Mouse (Mus musculus) forebrain, embryonic 16.5 days (tissue): ENCODE data around the gene Rgl3. TPM values are rescaled to one million over a fixed set of nuclear protein-coding genes. Genes with fewer than 3 reads are reported as not detected.

Source experiments
- ATAC-seq: fragments of 200-750 bp; cut with Nextera tagmentation; 2 replicates; pipeline ENCODE4 v1.8.0; 2017; ENCODE audit warnings: mild to moderate bottlenecking, moderate library complexity
- H3K27ac ChIP-seq: fragments of 300-500 bp; sonication (generic); 2 replicates; pipeline ENCODE4 v1.5.1; 2014; ENCODE audit warnings: low read length, control low read depth
- H3K27me3 ChIP-seq: fragments of 300-500 bp; sonication (generic); replicated peaks from 2 replicates; pipeline ENCODE4 v1.6.1; 2014; ENCODE audit warnings: low read length; ENCODE audit not compliant: control insufficient read depth, insufficient read depth
- H3K36me3 ChIP-seq: fragments of 300-500 bp; sonication (generic); 2 replicates; pipeline ENCODE4 v1.6.1; 2014; ENCODE audit not compliant: control insufficient read depth, insufficient read depth
- H3K4me1 ChIP-seq: fragments of 300-500 bp; sonication (generic); replicated peaks from 2 replicates; pipeline ENCODE4 v1.6.1; 2014; ENCODE audit warnings: low read length; ENCODE audit not compliant: control insufficient read depth, insufficient read depth
- H3K4me2 ChIP-seq: fragments of 300-500 bp; sonication (generic); 2 replicates; pipeline ENCODE4 v1.6.1; 2014; ENCODE audit warnings: mild to moderate bottlenecking, low read length, control low read depth
- H3K4me3 ChIP-seq: fragments of 300-500 bp; sonication (generic); replicated peaks from 2 replicates; pipeline ENCODE4 v1.5.1; 2014; ENCODE audit warnings: mild to moderate bottlenecking, low read length, control low read depth
- H3K9ac ChIP-seq: fragments of 300-500 bp; sonication (generic); replicated peaks from 2 replicates; pipeline ENCODE4 v1.6.1; 2014; ENCODE audit warnings: low read depth, low read length, control low read depth
- H3K9me3 ChIP-seq: fragments of 300-500 bp; sonication (generic); 2 replicates; pipeline ENCODE4 v1.6.1; 2016; ENCODE audit warnings: low read length; ENCODE audit not compliant: control insufficient read depth
- WGBS: fragments of 180-500 bp; shearing (Covaris S2); extraction: QIAGEN DNeasy Blood & Tissue Kit; methylation state at CpG from one replicate; pipeline ENCODE4 v1.1.7; 2014; 5-methylcytosine and 5-hydroxymethylcytosine counted together
- polyA plus RNA-seq: library from polyadenylated mRNA; unstranded; fragments of >200 nt; fragmentation: Nextera tagmentation; extraction: Ambion mirVana; gene quantifications from 2 replicates; pipeline ENCODE4 v1.2.1, GENCODE M21; 2015

The Rgl3 gene
- polyA plus RNA-seq, 1 experiment from 2014 or later: 1.5 TPM

- Histone ChIP-seq H3K4me1 (peaks cover 25% of the 10 kb centered on the region), H3K36me3 (no peaks in the 10 kb centered on the region), H3K9ac (peak overlapping the region; percentile 90), H3K4me3 (peak overlapping the region; percentile 78), H3K4me2 (peak overlapping the region; percentile 68), H3K9me3 (no peaks in the 10 kb centered on the region), H3K27me3 (peaks cover 8% of the 10 kb centered on the region), H3K27ac (peak overlapping the region; percentile 97)
- WGBS: 3% methylated on average over 18 of the region's 18 CpGs
- peak; percentile 34 for ATAC-seq
Observed at GRCm38 (mm10) chr9:21955225-21955569, 34.0 kb downstream of the Rgl3 start.

GRCm38 (mm10) chr9:21954635-21955034, 34.6 kb downstream of the Rgl3 start:
- ATAC-seq: no peak

GRCm38 (mm10) chr9:21953600-21953999, 35.6 kb downstream of the Rgl3 start:
- Histone ChIP-seq H3K9me3 (no peaks in the 10 kb centered on the region), H3K4me2 (no peak overlapping the region), H3K4me3 (no peak overlapping the region), H3K9ac (no peak overlapping the region), H3K36me3 (no peaks in the 10 kb centered on the region), H3K27me3 (no peaks in the 10 kb centered on the region), H3K4me1 (peaks cover 25% of the 10 kb centered on the region), H3K27ac (peak overlapping the region; percentile 59)
- WGBS: 2% methylated on average over 3 of the region's 3 CpGs
- ATAC-seq: no peak

More at GRCm38 (mm10) chr9:21954635-21955034, 34.6 kb downstream of the Rgl3 start:
- Histone ChIP-seq H3K4me1 (peaks cover 25% of the 10 kb centered on the region), H3K27ac (no peak overlapping the region), H3K36me3 (no peaks in the 10 kb centered on the region), H3K4me2 (peak overlapping the region; percentile 68; the same call in 1 of the 2 replicates), H3K9me3 (no peaks in the 10 kb centered on the region), H3K9ac (no peak overlapping the region), H3K27me3 (peaks cover 4% of the 10 kb centered on the region; the same call in 1 of the 2 replicates), H3K4me3 (no peak overlapping the region)
- 83% methylated on average over 3 of the region's 3 CpGs for WGBS

- Histone ChIP-seq H3K27ac (no peak overlapping the region), H3K4me2 (no peak overlapping the region), H3K27me3 (peaks cover 3% of the 10 kb centered on the region; the same call in 1 of the 2 replicates), H3K36me3 (peaks cover 3% of the 10 kb centered on the region; the same call in 1 of the 2 replicates), H3K4me1 (peaks cover 25% of the 10 kb centered on the region), H3K4me3 (no peak overlapping the region), H3K9me3 (no peaks in the 10 kb centered on the region), H3K9ac (no peak overlapping the region)
- no peak for ATAC-seq
- 75% methylated on average over 3 of the region's 3 CpGs for WGBS
Observed at GRCm38 (mm10) chr9:21951977-21952376, 37.3 kb downstream of the Rgl3 start.

GRCm38 (mm10) chr9:21950322-21950721, 38.9 kb downstream of the Rgl3 start:
- Histone ChIP-seq H3K4me2 (no peak overlapping the region), H3K4me3 (no peak overlapping the region), H3K36me3 (peaks cover 5% of the 10 kb centered on the region; the same call in 1 of the 2 replicates), H3K4me1 (peaks cover 19% of the 10 kb centered on the region), H3K9ac (no peak overlapping the region), H3K27me3 (peaks cover 3% of the 10 kb centered on the region; the same call in 1 of the 2 replicates), H3K9me3 (no peaks in the 10 kb centered on the region), H3K27ac (no peak overlapping the region)
- no peak for ATAC-seq
- 19% methylated on average over 11 of the region's 11 CpGs for WGBS

- H3K4me3 ChIP-seq: no peak overlapping the region
- no peak for ATAC-seq
- WGBS: 65% methylated on average over 6 of the region's 6 CpGs
- no peak overlapping the region for H3K4me2 ChIP-seq
- peaks cover 3% of the 10 kb centered on the region; the same call in 1 of the 2 replicates for H3K27me3 ChIP-seq
- H3K9ac ChIP-seq: no peak overlapping the region
- H3K4me1 ChIP-seq: peaks cover 9% of the 10 kb centered on the region
- H3K27ac ChIP-seq: no peak overlapping the region
- H3K36me3 ChIP-seq: peaks cover 5% of the 10 kb centered on the region; the same call in 1 of the 2 replicates
- no peaks in the 10 kb centered on the region for H3K9me3 ChIP-seq
Observed at GRCm38 (mm10) chr9:21948790-21949189, 40.5 kb downstream of the Rgl3 start.

- WGBS: 60% methylated on average over 8 of the region's 8 CpGs
Observed at GRCm38 (mm10) chr9:21948146-21948545, 41.1 kb downstream of the Rgl3 start.

GRCm38 (mm10) chr9:21947540-21948130, 41.6 kb downstream of the Rgl3 start:
- no peak for ATAC-seq
- Histone ChIP-seq H3K27me3 (peaks cover 3% of the 10 kb centered on the region; the same call in 1 of the 2 replicates), H3K36me3 (peaks cover 5% of the 10 kb centered on the region; the same call in 1 of the 2 replicates), H3K4me3 (no peak overlapping the region), H3K9me3 (no peaks in the 10 kb centered on the region), H3K27ac (no peak overlapping the region), H3K9ac (no peak overlapping the region), H3K4me1 (no peaks in the 10 kb centered on the region), H3K4me2 (no peak overlapping the region)
- WGBS: 9% methylated on average over 28 of the region's 28 CpGs

More at GRCm38 (mm10) chr9:21948146-21948545, 41.1 kb downstream of the Rgl3 start:
- Histone ChIP-seq H3K4me1 (peaks cover 3% of the 10 kb centered on the region; the same call in 1 of the 2 replicates), H3K36me3 (peaks cover 5% of the 10 kb centered on the region; the same call in 1 of the 2 replicates), H3K27ac (no peak overlapping the region), H3K9me3 (no peaks in the 10 kb centered on the region), H3K27me3 (peaks cover 3% of the 10 kb centered on the region; the same call in 1 of the 2 replicates), H3K9ac (no peak overlapping the region), H3K4me3 (no peak overlapping the region), H3K4me2 (no peak overlapping the region)
- no peak for ATAC-seq

- Histone ChIP-seq H3K4me3 (no peak overlapping the region), H3K4me2 (no peak overlapping the region), H3K36me3 (peaks cover 12% of the 10 kb centered on the region; the same call in 1 of the 2 replicates), H3K9ac (no peak overlapping the region), H3K9me3 (no peaks in the 10 kb centered on the region), H3K27me3 (peaks cover 3% of the 10 kb centered on the region; the same call in 1 of the 2 replicates), H3K4me1 (no peaks in the 10 kb centered on the region), H3K27ac (no peak overlapping the region)
- ATAC-seq: 0 out of 2 replicates have a peak, but pooled peaks have one; percentile 16
- WGBS: 22% methylated on average over 23 of the region's 23 CpGs
Observed at GRCm38 (mm10) chr9:21944267-21944666, 45.0 kb downstream of the Rgl3 start.
